Mouse (Mus musculus): ENCODE data around the gene Lalba.
A peak's percentile ranks its signal among the peaks of the same experiment; 100 is the strongest.

DNA sequence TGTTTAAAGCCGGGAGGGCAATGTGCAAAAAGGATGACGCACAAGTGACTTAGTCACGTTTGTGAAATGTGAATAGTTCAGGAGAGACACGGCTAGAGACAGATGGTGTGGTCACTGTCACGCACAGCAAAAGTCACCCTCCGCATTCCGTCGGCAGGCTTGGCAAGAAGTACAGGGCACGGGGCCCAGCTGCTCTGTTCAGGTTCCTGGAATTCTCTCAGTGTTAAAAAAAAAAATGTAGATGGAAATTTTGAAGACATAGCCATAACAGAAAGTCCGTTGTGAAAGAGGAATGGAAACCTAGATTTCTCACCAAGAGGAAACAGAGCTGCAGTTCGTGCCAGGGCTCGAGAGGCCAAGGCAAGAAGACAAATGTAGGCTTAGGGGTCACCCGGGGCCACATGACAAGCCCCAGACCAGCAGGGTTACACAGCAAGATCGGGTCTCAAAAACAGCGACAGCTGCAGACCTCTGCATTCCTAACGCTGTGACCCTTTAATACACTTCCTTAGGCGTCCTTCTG, 30.3 kb upstream of the Lalba start:
- no peak for TF ChIP-seq MAFK (IDR thresholded peaks at IDR 0.05; ENCODE audit: insufficient replicate concordance, low read length)
- TF ChIP-seq ETS1 (conservative IDR thresholded peaks at IDR 0.05; ENCODE audit: low read depth, low read length) = peak; percentile 94
- no peak for TF ChIP-seq CTCF (conservative IDR thresholded peaks at IDR 0.05 in 1 of 2, IDR thresholded peaks at IDR 0.05 in 1 of 2; ENCODE audit: low read depth in 2 of 2, low read length in 2 of 2)
- TF ChIP-seq POLR2A (IDR thresholded peaks at IDR 0.05; ENCODE audit: low read depth, low read length) = peak; percentile 44
- TF ChIP-seq ZC3H11A (IDR thresholded peaks at IDR 0.05; ENCODE audit: low read depth, low read length) = no peak
- no peak; the same call in 1 of the 2 replicates for TF ChIP-seq RCOR1 (conservative IDR thresholded peaks at IDR 0.05; ENCODE audit: low read depth, low read length)
- no peak for TF ChIP-seq USF2 (conservative IDR thresholded peaks at IDR 0.05; ENCODE audit: low read depth, low read length)
- peak; percentile 34 for TF ChIP-seq JUND (conservative IDR thresholded peaks at IDR 0.05; ENCODE audit: low read depth, low read length)
- no peak for TF ChIP-seq RAD21 (IDR thresholded peaks at IDR 0.05; ENCODE audit: low read depth, low read length)
- no peak for TF ChIP-seq E2F4 (IDR thresholded peaks at IDR 0.05; ENCODE audit: insufficient replicate concordance, low read depth, low read length)

Data from CH12.LX (cell line).